ENCODE assay signal across 8 mouse cellular contexts in genomic region chr2:110204705-110205318, GRCm38 (mm10).
A peak's percentile ranks its signal among the peaks of the same experiment; 100 is the strongest.
DNase-seq lines count a peak whose midpoint lies in the region; ATAC-seq lines count a peak whose summit lies in the region.

No protein-coding gene starts in this region.

- H3K27me3 ChIP-seq in hindbrain, embryonic 13.5 days = no peaks in the 10 kb centered on the region

- H3K36me3 ChIP-seq in hindbrain, embryonic 13.5 days = no peaks in the 10 kb centered on the region

- H3K9ac ChIP-seq in hindbrain, embryonic 13.5 days = no peak overlapping the region

- H3K4me3 ChIP-seq in hindbrain, embryonic 13.5 days = no peak overlapping the region

- peak; percentile 76 for ATAC-seq in hindbrain, embryonic 13.5 days (ENCODE audit: low FRiP score)
- no peak for ATAC-seq in erythroid progenitor cell, adult 5-6 weeks (replicated peaks; ENCODE audit: low FRiP score, poor library complexity, severe bottlenecking)

- H3K9me3 ChIP-seq in hindbrain, embryonic 13.5 days = no peaks in the 10 kb centered on the region

- no peak overlapping the region for H3K27ac ChIP-seq in hindbrain, embryonic 13.5 days

- peaks cover 3% of the 10 kb centered on the region for H3K4me1 ChIP-seq in hindbrain, embryonic 13.5 days (replicated peaks)

- DNase-seq in adipocyte (ENCODE audit: low spot score) = peak; percentile 89
- peak; percentile 86 for DNase-seq in cerebellum, postnatal 14 days
- DNase-seq in gastrocnemius, adult 18-20 months (ENCODE audit: low spot score) = peak; percentile 70
- peak; percentile 58 to 84 for DNase-seq in layer of hippocampus, postnatal 25 days (ENCODE audit: extremely low spot score in 1 of 2, low spot score in 1 of 2)
- DNase-seq in lung, postnatal 14 days = peak; percentile 73
- DNase-seq in right cerebral cortex, adult 18-20 months = peak; percentile 68

- peak overlapping the region; percentile 34 for H3K4me2 ChIP-seq in hindbrain, embryonic 13.5 days

- WGBS in hindbrain, embryonic 13.5 days = 11% methylated on average over 14 of the region's 14 CpGs
